Comparison of ENCODE assay signal across 10 mouse cellular contexts in genomic region chr17:8991160-8991559, GRCm38 (mm10). TPM values are rescaled to one million over a fixed set of nuclear protein-coding genes. Genes with fewer than 3 reads are reported as not detected.
DNase-seq lines count a peak whose midpoint lies in the region; ATAC-seq lines count a peak whose summit lies in the region.
"Had no signal": no experiment of that assay in that cellular context is flagged by ENCODE, and none has a peak within 500 bp of the region (broad histone marks: within the 10 kb centered on the region; RNA-seq: fewer than 3 reads in every experiment).

No protein-coding gene starts in this region.

- peak; percentile 25 for DNase-seq in forebrain, embryonic 10.5 days (ENCODE audit: extremely low spot score, low spot score)
- DNase-seq in liver, embryonic 11.5 days (ENCODE audit: low spot score): no peak
- peak; percentile 69 for DNase-seq in embryo, embryonic 11 days
- DNase-seq in cerebellum, adult 8-10 months: no peak
- no peak for DNase-seq in urinary bladder, adult 2 months (ENCODE audit: low spot score)

- no peak for ATAC-seq in forebrain, embryonic 12.5 days (ENCODE audit: low FRiP score)
- 0 out of 2 replicates have a peak, but pooled peaks have one; percentile 11 for ATAC-seq in liver, embryonic 12.5 days
- ATAC-seq in liver, embryonic 11.5 days (replicated peaks; ENCODE audit: low FRiP score): no peak; the same call in 1 of the 2 replicates
- ATAC-seq in neutrophil, adult 5-6 weeks (ENCODE audit: extremely low read depth, insufficient number of reproducible peaks, low FRiP score, poor library complexity, severe bottlenecking): peak; percentile 30; the same call in 1 of the 2 replicates

- H3K4me1 ChIP-seq in forebrain, embryonic 10.5 days: peaks cover 15% of the 10 kb centered on the region
- H3K4me1 ChIP-seq in forebrain, embryonic 12.5 days: peaks cover 10% of the 10 kb centered on the region
- H3K4me1 ChIP-seq in liver, embryonic 12.5 days: 0 out of 2 replicates have a peak, but pooled peaks cover 7% of the 10 kb centered on the region
- H3K4me1 ChIP-seq in liver, embryonic 11.5 days (replicated peaks; ENCODE audit: control insufficient read depth, insufficient read depth, low read length): peaks cover 6% of the 10 kb centered on the region; the same call in 1 of the 2 replicates

- no peak overlapping the region for H3K4me3 ChIP-seq in forebrain, embryonic 10.5 days
- no peak overlapping the region for H3K4me3 ChIP-seq in forebrain, embryonic 12.5 days (replicated peaks)
- no peak overlapping the region for H3K4me3 ChIP-seq in liver, embryonic 12.5 days
- H3K4me3 ChIP-seq in liver, embryonic 11.5 days (ENCODE audit: low read depth, low read length): no peak overlapping the region
- H3K4me3 ChIP-seq: heart, embryonic 13.5 days; lung, embryonic 15.5 days had no signal

- H3K9me3 ChIP-seq in forebrain, embryonic 10.5 days: no peaks in the 10 kb centered on the region
- H3K9me3 ChIP-seq in forebrain, embryonic 12.5 days: no peaks in the 10 kb centered on the region
- no peaks in the 10 kb centered on the region for H3K9me3 ChIP-seq in liver, embryonic 12.5 days (replicated peaks)
- no peaks in the 10 kb centered on the region for H3K9me3 ChIP-seq in liver, embryonic 11.5 days (ENCODE audit: control insufficient read depth, low read length)
- H3K9me3 ChIP-seq: heart, embryonic 13.5 days; lung, embryonic 15.5 days had no signal

- WGBS in forebrain, embryonic 10.5 days: 31% methylated on average over 8 of the region's 8 CpGs
- WGBS in forebrain, embryonic 12.5 days: 27% methylated on average over 8 of the region's 8 CpGs
- 38% methylated on average over 8 of the region's 8 CpGs for WGBS in liver, embryonic 12.5 days (ENCODE audit: insufficient replicate concordance)
- WGBS in liver, embryonic 11.5 days: 31% methylated on average over 8 of the region's 8 CpGs

- H3K9ac ChIP-seq in forebrain, embryonic 12.5 days: no peak overlapping the region
- H3K9ac ChIP-seq in liver, embryonic 12.5 days: no peak overlapping the region
- H3K9ac ChIP-seq in liver, embryonic 11.5 days (ENCODE audit: low read depth, low read length): no peak overlapping the region
- H3K9ac ChIP-seq: heart, embryonic 13.5 days; lung, embryonic 15.5 days had no signal

- H3K36me3 ChIP-seq in forebrain, embryonic 10.5 days (replicated peaks): peaks cover 31% of the 10 kb centered on the region
- H3K36me3 ChIP-seq in forebrain, embryonic 12.5 days (replicated peaks): peaks cover 13% of the 10 kb centered on the region; the same call in 1 of the 2 replicates
- H3K36me3 ChIP-seq in liver, embryonic 12.5 days: peaks cover 16% of the 10 kb centered on the region; the same call in 1 of the 2 replicates
- H3K36me3 ChIP-seq in liver, embryonic 11.5 days (ENCODE audit: control insufficient read depth, insufficient read depth, low read length): no peaks in the 10 kb centered on the region
- H3K36me3 ChIP-seq: heart, embryonic 13.5 days; lung, embryonic 15.5 days had no signal

- no peak overlapping the region for H3K27ac ChIP-seq in forebrain, embryonic 10.5 days
- no peak overlapping the region for H3K27ac ChIP-seq in forebrain, embryonic 12.5 days
- no peak overlapping the region for H3K27ac ChIP-seq in liver, embryonic 12.5 days
- no peak overlapping the region for H3K27ac ChIP-seq in liver, embryonic 11.5 days (ENCODE audit: low read depth, low read length)
- H3K27ac ChIP-seq: heart, embryonic 13.5 days; lung, embryonic 15.5 days had no signal

- H3K27me3 ChIP-seq in forebrain, embryonic 10.5 days (ENCODE audit: poor library complexity, severe bottlenecking): no peaks in the 10 kb centered on the region
- H3K27me3 ChIP-seq in forebrain, embryonic 12.5 days: no peaks in the 10 kb centered on the region
- H3K27me3 ChIP-seq in liver, embryonic 12.5 days (replicated peaks): no peaks in the 10 kb centered on the region
- H3K27me3 ChIP-seq in liver, embryonic 11.5 days (replicated peaks; ENCODE audit: control insufficient read depth, insufficient read depth, low read length): no peaks in the 10 kb centered on the region
- H3K27me3 ChIP-seq: heart, embryonic 13.5 days; lung, embryonic 15.5 days had no signal

- H3K4me2 ChIP-seq in forebrain, embryonic 12.5 days: no peak overlapping the region
- no peak overlapping the region for H3K4me2 ChIP-seq in liver, embryonic 12.5 days
- H3K4me2 ChIP-seq in liver, embryonic 11.5 days: no peak overlapping the region
- H3K4me2 ChIP-seq: heart, embryonic 13.5 days; lung, embryonic 15.5 days had no signal

RNA-seq across cellular contexts. Expression of gene 1700010I14Rik, which starts 3.0 kb away (rescaled TPM):
- polyA plus RNA-seq in forebrain, embryonic 10.5 days (2016; fragmentation: Nextera tagmentation; extraction: Ambion mirVana): 2.8 and 3.1 TPM in 2 replicates
- 2.5 and 2.7 TPM in 2 replicates for polyA plus RNA-seq in forebrain, embryonic 12.5 days (2016; fragmentation: Nextera tagmentation; extraction: Ambion mirVana)
- polyA plus RNA-seq in liver, embryonic 12.5 days (2016; fragmentation: Nextera tagmentation; extraction: Ambion mirVana): 0.84 and 1.0 TPM in 2 replicates
- 1.3 and 1.9 TPM in 2 replicates for polyA plus RNA-seq in liver, embryonic 11.5 days (2014; fragmentation: Nextera tagmentation; extraction: Ambion mirVana)
- 10.3 and 10.5 TPM in 2 replicates for total RNA-seq in neutrophil, adult 5-6 weeks (2017)
- polyA plus RNA-seq in urinary bladder, adult 2 months (2012; rRNA removed): 2.0 and 2.1 TPM in 2 replicates

Comparison
In these comparisons a context has a peak if more than half of its experiments do, and no peak if none do; other contexts are left out.
1. ATAC-seq: peak in liver, embryonic 12.5 days (single experiment) and neutrophil, adult 5-6 weeks (single experiment); none in forebrain, embryonic 12.5 days (single experiment) and liver, embryonic 11.5 days (single experiment).
2. DNase-seq: peak in forebrain, embryonic 10.5 days (single experiment) and embryo, embryonic 11 days (single experiment); none in liver, embryonic 11.5 days (single experiment), cerebellum, adult 8-10 months (single experiment) and urinary bladder, adult 2 months (single experiment).